Mouse (Mus musculus) liver, embryonic 13.5 days (tissue): ENCODE data around the gene Irf1. TPM values are rescaled to one million over a fixed set of nuclear protein-coding genes. Genes with fewer than 3 reads are reported as not detected.

ENCODE experiments used
- ATAC-seq: fragments of 200-750 bp; cut with Nextera tagmentation; 2 replicates; pipeline ENCODE4 v1.8.0; 2017; ENCODE audit warnings: low read depth, mild to moderate bottlenecking, moderate number of reproducible peaks, moderate library complexity
- DNase-seq: peaks from one replicate; pipeline ENCODE4 v3.0.0; 2022
- H3K27ac ChIP-seq: fragments of 300-500 bp; sonication (generic); 2 replicates; pipeline ENCODE4 v1.5.1; 2015; ENCODE audit warnings: moderate library complexity, mild to moderate bottlenecking, inconsistent platforms
- H3K27me3 ChIP-seq: fragments of 300-500 bp; sonication (generic); 2 replicates; pipeline ENCODE4 v1.6.1; 2015; ENCODE audit warnings: mild to moderate bottlenecking, inconsistent platforms
- H3K36me3 ChIP-seq: fragments of 300-500 bp; sonication (generic); 2 replicates; pipeline ENCODE4 v1.6.1; 2015; ENCODE audit warnings: mild to moderate bottlenecking, inconsistent platforms
- H3K4me1 ChIP-seq: fragments of 300-500 bp; sonication (generic); replicated peaks from 2 replicates; pipeline ENCODE4 v1.6.1; 2015; ENCODE audit warnings: inconsistent platforms
- H3K4me2 ChIP-seq: fragments of 300-500 bp; sonication (generic); 2 replicates; pipeline ENCODE4 v1.6.1; 2015; ENCODE audit warnings: inconsistent platforms, mild to moderate bottlenecking, moderate library complexity
- H3K4me3 ChIP-seq: fragments of 300-500 bp; sonication (generic); replicated peaks from 2 replicates; pipeline ENCODE4 v1.5.1; 2015; ENCODE audit warnings: mild to moderate bottlenecking, inconsistent platforms
- H3K9ac ChIP-seq: fragments of 300-500 bp; sonication (generic); 2 replicates; pipeline ENCODE4 v1.6.1; 2015; ENCODE audit warnings: mild to moderate bottlenecking, inconsistent platforms
- H3K9me3 ChIP-seq: fragments of 300-500 bp; sonication (generic); replicated peaks from 2 replicates; pipeline ENCODE4 v1.6.1; 2016; ENCODE audit warnings: inconsistent platforms
- WGBS: fragments of 180-500 bp; shearing (Covaris S2); methylation state at CpG from one replicate; pipeline ENCODE4 v1.1.7; 2015; ENCODE audit not compliant: insufficient replicate concordance; 5-methylcytosine and 5-hydroxymethylcytosine counted together
- polyA plus RNA-seq: library from polyadenylated mRNA; unstranded; fragments of >200 nt; fragmentation: Nextera tagmentation; extraction: Ambion mirVana; gene quantifications from 2 replicates; pipeline ENCODE4 v1.2.1, GENCODE M21; 2015

The Irf1 gene
- polyA plus RNA-seq, 1 experiment from 2014 or later = 6.7 TPM

- WGBS = 57% methylated on average over 4 of the region's 4 CpGs
- no peak overlapping the region for H3K27ac ChIP-seq
- H3K4me3 ChIP-seq = no peak overlapping the region
- ATAC-seq (no peak), DNase-seq (no peak)
- H3K9me3 ChIP-seq = no peaks in the 10 kb centered on the region
- no peaks in the 10 kb centered on the region for H3K36me3 ChIP-seq
- H3K27me3 ChIP-seq = no peaks in the 10 kb centered on the region
- H3K9ac ChIP-seq = no peak overlapping the region
- H3K4me1 ChIP-seq = peaks cover 32% of the 10 kb centered on the region
- no peak overlapping the region for H3K4me2 ChIP-seq
Observed at GRCm38 (mm10) chr11:53800036-53800435, 30.2 kb downstream of the Irf1 start.

GRCm38 (mm10) chr11:53800975-53801374 is 31.2 kb downstream of the Irf1 start:
- Histone ChIP-seq H3K27ac (no peak overlapping the region), H3K4me2 (no peak overlapping the region), H3K9me3 (no peaks in the 10 kb centered on the region), H3K4me1 (peaks cover 29% of the 10 kb centered on the region), H3K9ac (no peak overlapping the region), H3K36me3 (no peaks in the 10 kb centered on the region), H3K27me3 (no peaks in the 10 kb centered on the region), H3K4me3 (no peak overlapping the region)
- DNase-seq = no peak
- ATAC-seq = no peak
- WGBS = 68% methylated on average over 5 of the region's 5 CpGs

GRCm38 (mm10) chr11:53803093-53803492 is 33.3 kb downstream of the Irf1 start:
- no peaks in the 10 kb centered on the region for H3K36me3 ChIP-seq
- ATAC-seq = no peak
- no peaks in the 10 kb centered on the region for H3K9me3 ChIP-seq
- H3K4me1 ChIP-seq = peaks cover 14% of the 10 kb centered on the region
- 40% methylated on average over 12 of the region's 12 CpGs for WGBS
- no peak overlapping the region for H3K27ac ChIP-seq
- DNase-seq = no peak
- no peak overlapping the region for H3K4me3 ChIP-seq
- no peaks in the 10 kb centered on the region for H3K27me3 ChIP-seq
- no peak overlapping the region for H3K9ac ChIP-seq
- no peak overlapping the region for H3K4me2 ChIP-seq

- Histone ChIP-seq H3K27ac (no peak overlapping the region), H3K9me3 (no peaks in the 10 kb centered on the region), H3K36me3 (no peaks in the 10 kb centered on the region), H3K9ac (no peak overlapping the region), H3K4me3 (no peak overlapping the region), H3K4me1 (peaks cover 12% of the 10 kb centered on the region), H3K4me2 (no peak overlapping the region), H3K27me3 (no peaks in the 10 kb centered on the region)
- DNase-seq = no peak
- 53% methylated on average over 6 of the region's 6 CpGs for WGBS
- ATAC-seq = no peak
Observed at GRCm38 (mm10) chr11:53803494-53803893, 33.7 kb downstream of the Irf1 start.

- no peak for DNase-seq
- no peaks in the 10 kb centered on the region for H3K9me3 ChIP-seq
- H3K9ac ChIP-seq = no peak overlapping the region
- 66% methylated on average over 14 of the region's 14 CpGs for WGBS
- H3K4me3 ChIP-seq = no peak overlapping the region
- peaks cover 12% of the 10 kb centered on the region for H3K4me1 ChIP-seq
- no peaks in the 10 kb centered on the region for H3K36me3 ChIP-seq
- H3K27ac ChIP-seq = no peak overlapping the region
- no peak overlapping the region for H3K4me2 ChIP-seq
- no peak for ATAC-seq
- H3K27me3 ChIP-seq = no peaks in the 10 kb centered on the region
Observed at GRCm38 (mm10) chr11:53804569-53805344, 34.9 kb downstream of the Irf1 start.

GRCm38 (mm10) chr11:53805786-53806185 is 36.0 kb downstream of the Irf1 start:
- no peaks in the 10 kb centered on the region for H3K9me3 ChIP-seq
- H3K4me3 ChIP-seq = no peak overlapping the region
- ATAC-seq (no peak), DNase-seq (no peak)
- no peak overlapping the region for H3K4me2 ChIP-seq
- H3K4me1 ChIP-seq = peaks cover 12% of the 10 kb centered on the region
- WGBS = 52% methylated on average over 9 of the region's 9 CpGs
- no peak overlapping the region for H3K27ac ChIP-seq
- no peaks in the 10 kb centered on the region for H3K27me3 ChIP-seq
- H3K9ac ChIP-seq = no peak overlapping the region
- H3K36me3 ChIP-seq = no peaks in the 10 kb centered on the region

- Histone ChIP-seq H3K4me1 (peaks cover 6% of the 10 kb centered on the region), H3K36me3 (no peaks in the 10 kb centered on the region), H3K9ac (no peak overlapping the region), H3K27me3 (no peaks in the 10 kb centered on the region), H3K4me3 (no peak overlapping the region), H3K27ac (no peak overlapping the region), H3K9me3 (no peaks in the 10 kb centered on the region), H3K4me2 (no peak overlapping the region)
- ATAC-seq = no peak
- DNase-seq = no peak
- WGBS = 40% methylated on average over 5 of the region's 5 CpGs
Observed at GRCm38 (mm10) chr11:53809354-53809753, 39.5 kb downstream of the Irf1 start.

GRCm38 (mm10) chr11:53810156-53810555 is 40.3 kb downstream of the Irf1 start:
- 30% methylated on average over 5 of the region's 5 CpGs for WGBS
- H3K27me3 ChIP-seq = no peaks in the 10 kb centered on the region
- ATAC-seq (no peak), DNase-seq (no peak)
- H3K27ac ChIP-seq = no peak overlapping the region
- no peak overlapping the region for H3K9ac ChIP-seq
- H3K36me3 ChIP-seq = no peaks in the 10 kb centered on the region
- no peaks in the 10 kb centered on the region for H3K9me3 ChIP-seq
- no peak overlapping the region for H3K4me2 ChIP-seq
- H3K4me3 ChIP-seq = no peak overlapping the region
- peaks cover 6% of the 10 kb centered on the region for H3K4me1 ChIP-seq

- no peak for DNase-seq
- 34% methylated on average over 2 of the region's 2 CpGs for WGBS
Observed at GRCm38 (mm10) chr11:53810749-53811148, 40.9 kb downstream of the Irf1 start.

GRCm38 (mm10) chr11:53811312-53811711 is 41.5 kb downstream of the Irf1 start:
- H3K4me3 ChIP-seq = no peak overlapping the region
- H3K4me2 ChIP-seq = no peak overlapping the region
- H3K4me1 ChIP-seq = no peaks in the 10 kb centered on the region; the same call in 1 of the 2 replicates
- H3K9me3 ChIP-seq = no peaks in the 10 kb centered on the region
- no peak for DNase-seq
- H3K27ac ChIP-seq = no peak overlapping the region
- no peak for ATAC-seq
- no peaks in the 10 kb centered on the region for H3K36me3 ChIP-seq
- no peak overlapping the region for H3K9ac ChIP-seq
- WGBS = 58% methylated on average over 3 of the region's 3 CpGs
- H3K27me3 ChIP-seq = no peaks in the 10 kb centered on the region

More at GRCm38 (mm10) chr11:53810749-53811148, 40.9 kb downstream of the Irf1 start:
- Histone ChIP-seq H3K4me1 (peaks cover 2% of the 10 kb centered on the region), H3K27ac (no peak overlapping the region), H3K4me3 (no peak overlapping the region), H3K27me3 (no peaks in the 10 kb centered on the region), H3K9me3 (no peaks in the 10 kb centered on the region), H3K36me3 (no peaks in the 10 kb centered on the region), H3K9ac (no peak overlapping the region), H3K4me2 (no peak overlapping the region)
- ATAC-seq = no peak

- ATAC-seq = no peak
- no peaks in the 10 kb centered on the region for H3K27me3 ChIP-seq
- no peaks in the 10 kb centered on the region for H3K36me3 ChIP-seq
- H3K9me3 ChIP-seq = no peaks in the 10 kb centered on the region
- H3K9ac ChIP-seq = no peak overlapping the region
- WGBS = 70% methylated on average over 16 of the region's 16 CpGs
- H3K4me2 ChIP-seq = no peak overlapping the region
- no peak for DNase-seq
- H3K4me1 ChIP-seq = no peaks in the 10 kb centered on the region; the same call in 1 of the 2 replicates
- H3K27ac ChIP-seq = no peak overlapping the region
- H3K4me3 ChIP-seq = no peak overlapping the region
Observed at GRCm38 (mm10) chr11:53813001-53813868, 43.4 kb downstream of the Irf1 start.
